Mouse (Mus musculus): ENCODE results near the gene Caln1.
"Not testable (repeated sequence)": the region's sequence is repeated elsewhere in the genome, so short reads cannot be mapped to it uniquely, and the experiment has no call there.

Caln1 gene

DNA sequence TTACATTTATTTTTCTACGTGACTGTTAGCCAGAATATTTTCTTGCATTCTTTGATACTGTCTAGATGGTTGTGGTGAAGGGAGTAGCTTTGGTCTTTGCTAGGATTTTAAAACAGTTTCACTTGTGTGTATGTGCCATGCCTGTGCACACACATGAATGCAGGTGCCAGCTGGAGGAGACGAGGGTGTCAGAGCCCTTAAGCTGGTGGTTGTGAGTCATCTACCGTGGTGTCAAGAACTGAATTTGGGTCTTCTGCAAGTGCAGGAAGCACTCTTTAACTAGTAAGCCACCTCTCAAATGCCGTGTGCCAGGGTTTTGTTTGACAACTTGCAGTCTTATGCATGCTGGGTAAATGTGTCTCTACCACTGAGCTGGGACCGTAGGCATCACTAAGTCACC lies 178.2 kb downstream of the Caln1 start:
- DNase-seq (ENCODE audit: low spot score) = no peak

DNA sequence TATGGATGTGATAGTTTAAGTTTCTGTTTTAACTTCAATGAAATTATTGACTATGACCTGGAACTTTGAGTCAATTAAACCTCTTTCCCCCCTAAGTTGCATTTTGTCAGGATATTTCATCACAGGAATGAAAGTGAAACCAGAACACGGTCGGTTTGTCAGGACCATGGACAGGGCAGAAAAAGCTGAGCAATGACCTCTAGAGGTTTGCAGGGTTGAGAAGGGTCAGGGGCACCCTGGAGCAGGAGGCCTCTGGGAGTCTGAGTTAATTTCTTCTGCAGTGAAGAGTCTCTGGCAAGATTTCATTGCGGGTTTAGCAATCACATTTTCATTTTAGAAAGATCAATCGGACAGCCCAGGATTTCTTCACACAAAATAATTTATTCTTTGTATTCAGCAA lies 184.7 kb downstream of the Caln1 start:
- DNase-seq (ENCODE audit: low spot score) = no peak

DNA sequence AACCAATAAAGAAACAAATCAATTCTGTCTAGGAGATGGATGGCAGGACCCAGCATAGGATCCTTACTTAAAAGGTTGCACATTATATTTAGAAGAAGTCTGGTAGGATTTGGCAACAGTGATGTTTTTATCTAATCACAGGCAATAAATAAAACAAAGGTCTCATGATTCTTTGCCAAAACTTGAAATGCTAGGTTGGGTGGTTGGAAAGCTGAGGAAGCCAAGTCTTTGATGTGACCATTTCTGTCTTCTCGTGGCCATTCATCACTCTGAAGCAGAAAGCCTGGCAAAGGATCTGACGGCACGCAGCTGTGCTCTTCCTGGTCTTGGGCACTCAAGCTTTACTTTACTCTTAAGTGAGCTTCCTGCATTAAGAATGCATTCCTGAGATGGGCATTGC lies 193.9 kb downstream of the Caln1 start:
- DNase-seq (ENCODE audit: low spot score) = no peak

DNA sequence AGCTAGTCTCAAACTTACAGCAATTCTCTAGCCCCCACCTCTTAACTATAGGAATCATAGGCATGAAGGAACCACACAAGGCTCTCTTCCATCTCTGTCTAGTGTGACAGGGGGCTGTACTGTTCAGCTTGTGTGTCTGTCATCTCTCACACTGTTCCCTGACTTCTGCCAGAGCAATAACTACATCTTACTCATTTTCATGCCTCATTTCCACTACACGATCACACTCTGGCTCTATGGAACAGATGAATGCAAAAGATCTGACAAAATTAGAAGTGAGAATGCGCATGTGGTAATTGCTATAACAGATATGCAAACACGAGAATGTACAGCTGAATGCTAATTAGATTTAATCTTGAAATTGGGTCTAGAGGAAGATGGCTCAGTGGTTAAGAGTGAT lies 196.7 kb downstream of the Caln1 start:
- DNase-seq (ENCODE audit: low spot score) = no peak

DNA sequence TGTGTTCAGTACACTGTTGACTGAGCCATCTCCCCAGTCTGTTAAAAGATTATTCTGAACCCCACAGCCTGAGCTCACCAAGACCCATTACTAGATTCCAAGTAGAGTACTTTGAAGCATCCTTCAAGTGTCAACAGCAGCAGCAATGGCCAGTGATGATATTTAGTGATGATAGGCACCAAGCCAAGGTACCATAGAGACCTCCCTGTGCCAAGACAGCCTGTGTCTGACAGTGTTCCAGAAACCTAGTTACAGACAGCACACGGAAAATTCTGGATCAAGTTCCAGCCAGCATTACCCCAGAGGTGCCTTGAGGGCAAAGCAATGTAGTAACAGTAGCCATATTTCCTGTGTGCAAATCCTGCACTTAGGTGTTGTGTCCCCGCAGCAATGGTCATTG lies 208.3 kb downstream of the Caln1 start:
- no peak for DNase-seq (ENCODE audit: low spot score)

DNA sequence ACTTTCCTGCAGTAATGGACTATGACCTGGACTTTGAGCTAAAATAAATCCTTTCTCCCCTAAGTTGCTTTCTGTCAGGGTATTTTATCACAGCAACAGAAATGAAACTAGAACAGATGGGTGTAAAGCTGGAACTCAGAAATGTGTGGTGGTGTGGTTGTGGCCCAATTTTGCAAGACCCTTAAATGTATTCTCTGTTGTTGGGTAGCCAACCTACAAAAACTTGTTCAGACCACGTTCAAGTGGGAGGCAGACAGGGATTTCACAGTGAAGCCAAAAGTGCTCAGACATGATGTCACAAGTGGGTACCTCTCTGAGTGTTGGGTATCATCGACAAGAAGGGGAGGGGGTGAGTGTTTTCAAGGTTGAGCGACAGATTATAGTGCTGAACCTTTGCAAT lies 214.8 kb downstream of the Caln1 start:
- no peak for DNase-seq (ENCODE audit: low spot score)

DNA sequence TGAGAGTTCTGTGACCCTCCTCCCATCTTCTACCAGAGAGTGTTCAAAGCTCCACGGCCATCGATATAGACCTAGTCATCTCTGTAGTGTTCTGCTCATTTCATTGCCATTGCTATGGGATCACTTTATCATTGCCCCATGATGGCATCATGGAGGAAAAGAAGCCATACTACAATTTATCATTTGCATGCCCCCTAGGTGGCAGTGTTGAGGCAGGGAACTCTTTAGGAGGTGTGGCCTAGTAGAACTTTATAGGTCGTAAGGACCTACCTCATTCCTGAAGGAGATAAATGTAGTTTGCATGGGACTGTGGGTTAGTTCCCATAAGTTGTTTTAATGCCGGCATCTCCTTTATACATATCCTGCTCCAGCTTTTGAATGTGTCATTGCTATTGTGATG lies 217.0 kb downstream of the Caln1 start:
- DNase-seq (ENCODE audit: low spot score) = no peak

DNA sequence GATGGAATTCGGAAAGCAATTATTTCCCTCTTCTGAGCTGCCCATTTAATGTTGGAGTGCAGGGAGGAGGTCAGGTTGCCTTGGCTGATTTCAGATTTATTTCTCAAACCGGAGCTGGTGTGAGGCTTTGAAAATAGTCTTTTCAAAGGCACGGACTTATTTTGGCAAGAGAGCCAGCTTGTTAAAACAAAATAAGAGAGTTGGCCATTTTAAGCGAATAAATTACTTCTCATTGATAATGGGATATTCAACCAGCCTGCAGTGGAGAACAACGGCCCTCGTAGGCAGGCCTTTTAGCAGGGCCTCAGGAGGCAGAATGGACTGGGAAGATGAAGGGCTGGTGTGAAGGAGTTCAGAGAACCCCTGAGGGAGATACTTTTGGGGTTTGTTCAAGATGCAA lies 227.3 kb downstream of the Caln1 start:
- no peak for DNase-seq (ENCODE audit: low spot score)

DNA sequence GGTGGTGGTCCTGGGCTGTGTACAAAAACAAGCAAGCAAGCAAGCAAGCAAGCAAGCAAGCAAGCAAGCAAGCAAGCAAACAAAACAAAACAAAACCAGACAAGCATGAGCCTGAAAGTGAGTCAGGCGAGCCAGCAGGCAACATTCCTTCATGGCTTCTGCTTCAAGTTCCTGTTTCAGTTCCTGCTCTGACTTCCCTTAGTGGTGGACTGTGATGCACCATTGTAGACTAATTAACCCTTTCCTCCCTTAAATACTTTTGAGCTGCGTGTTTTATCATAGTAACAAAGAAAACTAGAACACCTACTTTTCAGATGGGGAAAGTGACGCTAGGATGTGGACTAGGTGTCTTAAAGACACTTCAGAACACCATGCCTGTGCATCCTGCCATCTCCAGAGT lies 244.4 kb downstream of the Caln1 start:
- DNase-seq (ENCODE audit: low spot score) = no peak

DNA sequence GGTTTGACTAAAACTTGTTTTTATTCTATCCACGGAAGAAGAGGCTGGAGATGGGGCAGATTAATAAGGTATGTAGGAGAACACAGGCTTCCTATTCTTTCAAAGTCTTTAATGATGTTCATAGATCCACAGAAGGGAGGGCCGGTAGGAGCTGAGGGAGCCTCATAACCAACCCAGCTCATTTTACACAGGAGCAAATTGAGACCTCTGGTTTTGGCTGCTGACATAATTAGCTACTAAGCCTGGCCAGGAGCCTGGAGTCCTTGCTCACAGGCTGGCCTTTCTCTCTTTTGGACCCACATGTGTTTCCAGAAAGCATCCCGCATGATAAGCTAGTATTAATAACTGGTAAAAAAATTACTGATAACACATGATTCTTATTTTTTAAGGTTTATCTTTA lies 245.0 kb downstream of the Caln1 start:
- no peak for DNase-seq (ENCODE audit: low spot score)

DNA sequence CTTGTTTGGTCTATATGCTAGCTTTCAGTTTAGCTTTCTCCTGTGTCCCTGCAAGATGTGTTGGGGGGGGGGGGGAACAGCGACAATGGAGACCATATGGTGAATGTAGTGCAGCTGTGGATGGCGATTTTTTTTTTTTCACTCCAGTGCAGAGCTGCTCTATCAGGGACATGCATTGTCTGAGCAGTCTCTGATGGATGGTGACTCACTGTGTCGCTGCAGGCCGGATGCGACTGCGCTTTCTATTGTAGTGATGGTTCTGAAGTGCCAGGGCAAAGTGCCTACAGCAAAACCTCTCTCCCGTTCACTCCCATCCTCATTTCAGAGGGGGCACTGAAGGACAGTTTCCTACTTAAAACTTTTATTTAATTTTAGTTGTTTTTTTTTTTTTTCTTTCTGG lies 250.8 kb downstream of the Caln1 start:
- DNase-seq (ENCODE audit: low spot score) = no peak

DNA sequence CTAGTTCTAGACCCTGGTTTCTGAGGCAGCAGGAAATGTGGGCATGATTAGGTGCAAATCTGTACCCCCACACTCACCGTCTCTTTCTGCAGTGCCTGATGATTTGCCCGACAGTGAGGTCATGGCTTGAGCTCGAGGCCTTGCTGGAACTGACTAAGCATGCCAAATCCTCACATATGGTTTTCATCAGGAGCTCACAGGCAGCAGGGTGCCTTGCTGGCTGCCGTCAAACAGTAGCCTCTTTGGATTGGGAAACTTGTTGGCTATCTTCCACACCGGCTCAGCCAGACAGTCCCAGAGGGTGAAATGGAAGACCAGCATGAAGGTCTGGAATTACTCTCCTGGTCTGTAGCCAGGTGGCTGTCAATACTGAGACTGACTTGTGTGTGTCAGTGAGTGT lies 254.0 kb downstream of the Caln1 start:
- no peak for DNase-seq (ENCODE audit: low spot score)

DNA sequence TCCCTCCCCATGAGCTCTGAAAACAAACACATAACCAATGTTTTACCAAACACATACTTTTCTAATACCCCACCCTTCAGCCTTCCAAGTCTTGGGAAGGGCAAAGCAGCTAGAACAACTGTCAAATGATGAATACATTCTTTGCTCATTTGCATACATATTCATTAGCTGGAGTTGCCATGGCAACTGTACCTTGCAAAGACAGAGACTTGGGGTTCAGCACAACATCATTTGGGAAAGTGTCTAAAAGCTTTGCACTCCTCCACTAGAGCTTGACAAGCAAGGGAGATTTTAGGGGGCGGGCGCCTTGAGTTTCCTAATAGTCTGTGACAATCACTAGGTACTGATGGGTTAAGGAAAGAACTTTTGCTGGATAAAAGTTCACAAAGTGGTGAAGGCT lies 258.5 kb downstream of the Caln1 start:
- DNase-seq (ENCODE audit: low spot score) = no peak

DNA sequence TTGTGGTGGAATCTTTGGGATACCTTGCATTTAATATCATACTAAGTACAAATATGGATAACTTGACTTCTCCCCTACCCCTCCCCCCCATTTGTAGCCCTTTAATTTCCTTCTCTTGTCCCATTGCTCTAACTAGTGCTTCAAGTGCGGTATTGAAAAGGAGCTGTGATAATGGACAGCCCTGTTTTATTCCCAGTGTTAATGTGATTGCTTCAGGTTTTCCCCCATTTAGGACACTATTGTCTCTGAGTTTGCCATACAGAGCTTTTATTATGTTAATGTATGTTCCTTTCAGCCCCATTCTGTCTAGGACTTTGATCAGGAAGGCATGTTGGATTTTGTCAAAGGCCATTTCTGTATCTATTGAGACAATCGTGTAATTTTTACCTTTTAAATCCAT lies 266.1 kb downstream of the Caln1 start:
- DNase-seq (ENCODE audit: low spot score) = no peak

DNA sequence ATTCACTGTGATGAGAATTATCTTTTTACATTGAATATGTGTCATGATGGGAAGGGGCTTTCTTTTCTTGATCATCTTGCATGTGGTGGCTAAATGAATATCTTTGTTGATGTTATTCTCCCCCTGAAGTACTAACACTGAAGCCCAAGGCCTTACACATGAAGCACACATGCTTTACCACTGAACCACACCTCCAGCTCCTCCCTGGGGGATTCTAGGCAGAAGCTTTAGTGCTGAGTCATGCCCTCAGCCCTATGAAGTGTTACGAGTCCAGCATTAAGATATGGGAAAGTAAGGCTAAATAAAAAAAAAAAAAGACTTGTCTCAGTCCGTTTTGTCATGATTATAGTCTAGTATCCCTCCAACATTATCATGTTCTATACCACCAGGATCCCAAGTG lies 272.6 kb downstream of the Caln1 start:
- no peak for DNase-seq (ENCODE audit: low spot score)

DNA sequence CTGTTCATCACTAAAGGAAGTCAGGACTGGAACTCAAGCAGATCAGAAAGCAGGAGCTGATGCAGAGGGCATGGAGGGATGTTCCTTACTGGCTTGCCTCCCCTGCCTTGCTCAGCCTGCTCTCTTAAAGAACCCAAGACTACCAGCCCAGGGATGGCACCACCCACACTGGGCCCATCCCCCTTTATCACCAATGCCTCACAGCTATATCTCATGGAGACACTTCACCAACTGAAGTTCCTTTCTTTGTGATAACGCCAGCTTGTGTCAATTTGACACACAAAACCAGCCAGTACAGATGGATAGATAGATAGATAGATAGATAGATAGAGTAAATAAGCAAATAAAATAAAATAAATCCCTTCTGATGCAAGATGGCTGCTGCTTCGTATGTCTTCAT lies 276.9 kb downstream of the Caln1 start:
- DNase-seq (ENCODE audit: low spot score) = not testable (repeated sequence)

DNA sequence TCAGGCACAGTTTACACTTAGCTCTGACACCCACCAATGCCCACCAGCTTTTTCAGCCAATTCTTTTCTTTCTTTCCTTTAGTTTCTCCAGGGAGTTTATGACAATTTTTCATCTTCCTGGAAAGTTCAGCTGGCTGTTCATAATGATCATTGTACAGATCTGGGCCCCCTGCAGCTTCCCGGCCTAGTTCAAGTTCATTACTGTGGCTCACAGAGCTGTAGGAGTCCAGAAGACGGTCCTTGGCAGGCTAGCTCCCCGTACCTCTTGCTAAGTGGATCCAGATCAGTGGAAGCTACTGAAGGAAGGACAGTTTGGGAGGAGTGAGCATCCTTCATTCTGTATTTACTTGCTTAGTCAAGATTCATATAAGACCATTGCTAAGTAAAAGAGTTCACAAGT lies 288.9 kb downstream of the Caln1 start:
- DNase-seq (ENCODE audit: low spot score) = no peak

DNA sequence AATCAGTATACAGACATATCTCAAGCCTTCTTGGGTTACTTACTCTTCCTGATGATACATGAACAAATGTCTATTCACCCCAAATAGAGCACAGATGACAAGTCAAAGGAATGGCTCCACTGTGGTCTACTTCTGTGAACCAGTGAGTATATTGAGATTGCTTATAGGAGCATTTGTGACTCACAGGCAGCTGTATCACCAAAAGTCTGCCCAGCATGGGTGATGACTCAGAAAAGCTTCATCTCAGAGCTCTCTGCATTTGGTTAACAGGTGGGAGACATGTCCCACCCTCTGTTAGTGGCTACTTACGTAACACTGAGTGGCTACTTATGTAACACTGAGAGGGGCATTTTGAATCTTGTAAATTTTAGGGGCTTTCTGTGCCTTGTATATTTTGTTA lies 296.8 kb downstream of the Caln1 start:
- DNase-seq (ENCODE audit: low spot score) = no peak

DNA sequence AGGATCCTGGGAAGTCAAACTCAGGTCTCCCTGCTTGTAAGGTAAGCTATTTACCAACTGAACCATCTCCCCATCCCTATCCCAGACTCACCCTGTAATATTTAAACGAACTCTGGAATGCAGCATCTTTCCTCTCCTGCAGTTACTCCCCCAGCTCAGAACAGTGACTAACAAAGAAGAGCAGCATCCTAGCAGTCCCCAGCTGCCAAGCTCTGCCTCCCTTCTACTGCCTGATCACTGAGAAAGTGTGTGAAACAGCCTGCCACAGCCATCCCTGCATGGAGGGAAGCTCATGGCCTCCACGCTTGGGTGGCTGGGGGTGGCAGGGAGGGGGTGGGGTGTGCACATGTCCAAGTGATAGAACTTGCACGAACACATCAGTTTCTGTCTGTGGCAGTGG lies 303.3 kb downstream of the Caln1 start:
- no peak for DNase-seq (ENCODE audit: low spot score)

DNA sequence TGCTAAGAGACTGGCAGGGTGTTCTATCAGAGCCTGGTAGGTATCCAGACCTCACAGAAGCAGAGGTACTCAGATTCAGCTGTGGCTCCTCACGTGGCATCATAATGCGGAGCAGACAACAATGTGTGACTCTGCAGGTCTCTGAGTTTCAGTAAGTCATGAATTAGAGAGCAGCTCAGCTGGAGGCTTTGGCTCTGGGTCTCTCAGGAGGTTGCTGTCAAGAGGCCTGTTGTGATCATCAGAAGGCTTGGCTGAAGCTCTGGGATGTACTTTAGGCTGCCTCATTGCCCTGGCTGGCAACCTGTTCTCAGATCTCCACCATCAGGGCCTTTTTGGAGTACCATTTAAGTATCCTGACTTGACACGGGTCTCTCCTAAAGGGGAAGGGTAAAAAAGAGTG lies 303.8 kb downstream of the Caln1 start:
- no peak for DNase-seq (ENCODE audit: low spot score)

DNA sequence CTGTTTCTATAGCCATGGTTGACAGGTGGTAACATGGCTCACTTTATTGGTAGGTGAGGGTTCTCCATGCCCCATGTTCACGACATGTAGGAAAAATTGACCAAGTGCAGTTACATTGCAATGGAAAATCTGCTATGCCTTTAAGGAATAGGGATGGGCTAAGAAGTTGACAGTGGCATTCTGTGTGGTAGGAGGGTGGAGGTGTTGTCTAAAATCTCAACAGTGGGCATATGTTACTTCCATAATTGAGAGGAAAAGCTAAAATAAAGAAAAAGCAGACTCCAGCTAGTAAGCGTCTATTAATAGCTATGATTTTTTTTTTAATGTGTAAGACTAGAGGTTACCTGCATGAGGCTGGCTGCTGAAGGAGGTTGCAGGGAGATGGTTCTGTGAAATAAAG lies 308.6 kb downstream of the Caln1 start:
- DNase-seq (ENCODE audit: low spot score) = no peak

DNA sequence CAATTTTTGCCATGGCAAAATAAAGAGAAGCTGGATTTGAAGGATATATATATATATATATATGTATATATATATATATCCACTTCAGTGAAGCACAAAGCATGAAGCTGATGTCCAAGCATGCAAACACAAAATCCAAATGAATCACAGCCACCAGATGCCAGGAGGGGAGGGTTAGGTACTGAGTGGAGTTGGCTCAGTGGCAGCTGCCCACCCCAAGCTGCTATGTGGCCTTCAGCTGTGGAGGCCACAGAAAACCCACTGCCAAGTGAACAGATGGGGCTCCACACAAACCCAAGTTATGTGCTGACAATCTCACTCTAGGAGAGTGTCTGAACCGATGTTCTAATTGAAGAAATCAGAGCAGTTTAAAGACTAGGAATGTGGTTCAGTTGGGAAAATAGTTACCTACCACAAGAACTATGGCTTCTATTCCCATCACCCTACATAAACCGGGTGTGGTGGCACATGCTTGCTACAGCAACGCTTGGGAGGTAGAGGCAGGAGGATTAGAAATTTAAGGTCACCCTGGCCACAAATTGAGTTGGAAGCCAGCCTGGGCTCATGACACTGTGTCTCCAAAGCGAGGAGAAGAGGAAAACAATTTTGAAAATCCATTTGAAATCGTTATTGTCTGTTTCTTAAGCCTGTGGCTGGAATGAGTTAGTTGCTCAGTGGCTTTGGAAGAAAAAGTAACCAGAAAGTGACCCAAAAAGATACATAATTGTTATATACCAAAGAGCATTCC lies 316.8 kb downstream of the Caln1 start:
- peak; percentile 26 for DNase-seq (ENCODE audit: low spot score)

DNA sequence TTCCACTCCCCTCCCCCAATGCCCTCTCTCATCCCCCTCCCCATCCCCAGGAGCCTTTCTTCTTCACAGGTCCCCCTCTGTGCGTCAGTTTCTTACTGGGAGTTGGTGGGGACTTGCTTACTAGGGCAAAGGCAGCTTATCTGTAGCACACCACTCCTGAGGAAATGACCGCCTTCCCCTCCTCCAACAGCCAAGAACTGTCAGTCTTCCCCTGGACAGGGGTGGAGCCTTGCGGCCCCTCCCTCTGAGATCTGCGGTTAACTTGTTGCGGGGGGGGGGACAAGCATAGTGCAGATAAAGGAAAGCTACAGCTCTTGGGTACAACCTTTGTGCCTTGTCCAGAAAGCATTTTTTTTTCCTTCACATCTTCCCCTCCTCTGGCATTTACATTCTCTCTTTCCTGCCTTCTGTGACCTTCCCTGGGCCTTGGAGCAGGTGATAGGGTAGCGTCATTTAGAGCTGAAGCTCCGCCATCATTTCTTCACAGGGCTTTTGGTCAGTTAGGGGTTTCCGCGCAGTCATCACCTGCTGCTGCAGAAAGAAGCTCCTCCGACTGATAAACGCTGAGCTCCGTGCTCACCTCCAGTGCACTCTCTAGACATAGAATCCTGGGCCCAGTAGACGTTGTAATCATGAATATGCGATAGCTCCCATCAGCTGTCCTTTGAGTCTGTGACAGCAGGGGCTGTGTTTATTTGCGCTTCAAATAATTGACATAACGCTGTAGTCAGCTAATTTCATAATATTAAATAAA lies 319.3 kb downstream of the Caln1 start:
- DNase-seq (ENCODE audit: low spot score) = no peak

DNA sequence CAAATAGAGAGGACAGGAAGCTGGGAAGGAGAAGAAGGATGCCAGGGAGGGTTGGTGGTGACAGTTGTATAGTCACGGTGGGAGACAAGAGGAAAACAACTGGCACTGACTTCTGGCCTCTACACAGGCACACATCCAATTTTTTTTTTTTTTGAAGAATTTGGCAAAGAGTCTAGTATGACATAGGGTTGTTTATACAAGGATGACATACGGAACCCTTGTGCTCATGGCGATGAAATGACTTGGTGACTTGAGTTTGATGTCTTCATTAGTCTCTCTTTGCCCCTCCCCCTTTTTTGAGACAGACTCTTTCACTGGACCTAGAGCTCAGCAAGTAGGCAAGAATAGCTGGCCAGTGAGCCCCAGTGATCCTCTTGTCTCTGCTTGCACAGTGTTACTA lies 322.1 kb downstream of the Caln1 start:
- DNase-seq (ENCODE audit: low spot score) = no peak

All from layer of hippocampus, adult 9-10 months (tissue).